Mouse (Mus musculus): ENCODE results near the gene Vmn2r8. TPM values are rescaled to one million over a fixed set of nuclear protein-coding genes. Genes with fewer than 3 reads are reported as not detected.
"Not testable (repeated sequence)": the region's sequence is repeated elsewhere in the genome, so short reads cannot be mapped to it uniquely, and the experiment has no call there.

Gene Vmn2r8
- total RNA-seq (2012; rRNA removed) (not detected in 2 replicates), total RNA-seq (2014; rRNA removed) (not detected in 2 replicates), polyA plus RNA-seq (2012; ENCODE audit: insufficient read length, low read depth) (not detected in 2 replicates)

DNA sequence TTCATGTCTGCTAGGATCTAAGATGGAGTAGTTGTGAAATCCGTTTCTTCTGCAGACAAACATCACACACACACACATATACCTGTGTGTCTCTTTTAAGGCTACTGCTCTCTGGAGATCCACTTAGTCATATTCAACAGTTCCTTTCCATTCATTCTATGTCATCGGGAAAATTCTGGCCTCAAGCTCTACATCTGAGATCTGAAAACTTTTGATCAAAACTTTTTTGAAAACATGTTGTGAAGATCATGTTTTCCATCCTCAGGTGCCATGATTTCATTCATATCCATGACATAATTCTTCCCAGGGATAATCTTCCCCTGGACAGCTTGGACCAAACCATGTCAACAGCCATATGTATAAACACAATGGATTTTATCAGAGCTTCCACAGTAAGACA lies at the start of gene Vmn2r8:
Gene Vmn2r8, minus strand, starts transcription at position 101 of the 400 bp plus-strand sequence.
- H3K27ac ChIP-seq (ENCODE audit: insufficient read depth, low read depth): not testable (repeated sequence)

DNA sequence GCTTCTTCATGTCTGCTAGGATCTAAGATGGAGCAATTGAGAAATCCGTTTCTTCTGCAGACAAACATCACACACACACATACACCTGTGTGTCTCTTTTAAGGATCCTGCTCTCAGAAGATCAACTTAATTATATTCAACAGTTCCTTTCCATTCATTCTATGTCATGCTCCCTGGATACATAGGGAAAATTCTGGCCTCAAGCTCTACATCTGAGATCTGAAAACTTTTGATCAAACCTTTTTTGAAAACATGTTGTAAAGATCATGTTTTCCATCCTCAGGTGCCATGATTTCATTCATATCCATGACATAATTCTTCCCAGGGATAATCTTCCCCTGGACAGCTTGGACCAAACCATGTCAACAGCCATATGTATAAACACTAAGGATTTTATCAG lies 43.9 kb upstream of the Vmn2r8 start, which contains the start of gene Vmn2r9:
Gene Vmn2r9, minus strand, starts transcription at position 101 of the 400 bp plus-strand sequence.
- H3K4me2 ChIP-seq (ENCODE audit: insufficient read depth, low read depth, poor library complexity, severe bottlenecking); H3K4me3 ChIP-seq (replicated peaks in 1 of 3; ENCODE audit: low read depth in 2 of 3, low read length in 2 of 3, poor library complexity in 1 of 3); dilution Hi-C loops (cut with MboI; ENCODE audit: extremely low pct_ligation_motif_present, extremely low pct_unique_long_range_greater_than_20kb, low sequenced_read_pairs); H3K9me3 ChIP-seq (replicated peaks; ENCODE audit: low read length); H3K27ac ChIP-seq (ENCODE audit: insufficient read depth, low read depth); in situ Hi-C loops (cut with MboI; ENCODE audit: low pct_ligation_motif_present, low pct_unique_long_range_greater_than_20kb, low sequenced_read_pairs); H3K36me3 ChIP-seq (replicated peaks in 1 of 2; ENCODE audit: control insufficient read depth in 1 of 2, insufficient read depth in 1 of 2, low read length in 1 of 2); DNase-seq (ENCODE audit: extremely low read depth); H3K4me1 ChIP-seq (ENCODE audit: control insufficient read depth in 1 of 2, insufficient read depth in 2 of 2); H3K9ac ChIP-seq (ENCODE audit: insufficient read depth, low read depth); H3K79me2 ChIP-seq (replicated peaks; ENCODE audit: control insufficient read depth, extremely low read depth, insufficient read depth, poor library complexity, severe bottlenecking): not testable (repeated sequence)
- H3K27me3 ChIP-seq (replicated peaks): peaks cover 25% of the 10 kb centered on the region

More for the DNA sequence above, at the start of gene Vmn2r8:
- H3K4me3 ChIP-seq (replicated peaks in 1 of 3; ENCODE audit: low read depth in 2 of 3, low read length in 2 of 3, poor library complexity in 1 of 3); H3K9ac ChIP-seq (ENCODE audit: insufficient read depth, low read depth); H3K9me3 ChIP-seq (replicated peaks; ENCODE audit: low read length); in situ Hi-C loops (cut with MboI; ENCODE audit: low pct_ligation_motif_present, low pct_unique_long_range_greater_than_20kb, low sequenced_read_pairs); H3K27me3 ChIP-seq (replicated peaks); dilution Hi-C loops (cut with MboI; ENCODE audit: extremely low pct_ligation_motif_present, extremely low pct_unique_long_range_greater_than_20kb, low sequenced_read_pairs); H3K4me2 ChIP-seq (ENCODE audit: insufficient read depth, low read depth, poor library complexity, severe bottlenecking); H3K79me2 ChIP-seq (replicated peaks; ENCODE audit: control insufficient read depth, extremely low read depth, insufficient read depth, poor library complexity, severe bottlenecking); H3K36me3 ChIP-seq (replicated peaks in 1 of 2; ENCODE audit: control insufficient read depth in 1 of 2, insufficient read depth in 1 of 2, low read length in 1 of 2); DNase-seq (ENCODE audit: extremely low read depth); H3K4me1 ChIP-seq (ENCODE audit: control insufficient read depth in 1 of 2, insufficient read depth in 2 of 2): not testable (repeated sequence)

DNA sequence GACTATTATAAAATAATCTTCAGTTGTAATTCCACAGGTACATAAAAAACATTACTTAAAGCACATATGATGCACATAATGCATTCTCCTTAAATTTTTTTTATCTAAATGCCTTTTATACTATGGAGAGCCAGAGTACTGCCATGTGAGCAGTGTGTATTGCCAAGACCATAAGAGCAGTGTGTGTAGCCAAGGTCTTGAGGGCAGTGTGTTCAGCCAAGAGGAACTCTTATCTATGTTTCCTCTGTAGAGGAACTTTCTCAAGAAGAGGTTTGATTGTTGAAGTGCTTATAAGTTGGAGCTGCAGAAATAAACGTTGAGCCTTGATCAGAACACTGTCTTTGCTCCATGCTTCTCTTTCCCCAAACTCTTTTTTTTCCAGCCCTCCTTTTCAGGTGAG lies 40.8 kb upstream of the Vmn2r8 start:
- Histone ChIP-seq H3K4me2 (ENCODE audit: insufficient read depth, low read depth, poor library complexity, severe bottlenecking) (peak overlapping the region; percentile 34; the same call in 1 of the 2 replicates), H3K36me3 (replicated peaks in 1 of 2; ENCODE audit: control insufficient read depth in 1 of 2, insufficient read depth in 1 of 2, low read length in 1 of 2) (no peaks in the 10 kb centered on the region), H3K79me2 (replicated peaks; ENCODE audit: control insufficient read depth, extremely low read depth, insufficient read depth, poor library complexity, severe bottlenecking) (no peaks in the 10 kb centered on the region), H3K27ac (ENCODE audit: insufficient read depth, low read depth) (no peak overlapping the region), H3K27me3 (replicated peaks) (peaks cover 13% of the 10 kb centered on the region), H3K4me1 (ENCODE audit: control insufficient read depth in 1 of 2, insufficient read depth in 2 of 2) (no peaks in the 10 kb centered on the region), H3K9ac (ENCODE audit: insufficient read depth, low read depth) (no peak overlapping the region), H3K9me3 (replicated peaks; ENCODE audit: low read length) (no peaks in the 10 kb centered on the region), H3K4me3 (replicated peaks in 1 of 3; ENCODE audit: low read depth in 2 of 3, low read length in 2 of 3, poor library complexity in 1 of 3) (no peak overlapping the region)
- in situ Hi-C loops (cut with MboI; ENCODE audit: low pct_ligation_motif_present, low pct_unique_long_range_greater_than_20kb, low sequenced_read_pairs): no loop called here
- dilution Hi-C loops (cut with MboI; ENCODE audit: extremely low pct_ligation_motif_present, extremely low pct_unique_long_range_greater_than_20kb, low sequenced_read_pairs): no loop called here
- DNase-seq (ENCODE audit: extremely low read depth): no peak
- TF ChIP-seq EP300 (IDR thresholded peaks at IDR 0.05; ENCODE audit: low read length): no peak
- TF ChIP-seq ZKSCAN1 (IDR thresholded peaks at IDR 0.05; ENCODE audit: borderline replicate concordance, low read depth, low read length): no peak
- no peak for TF ChIP-seq NRF1 (IDR thresholded peaks at IDR 0.05; ENCODE audit: low read depth, low read length)
- no peak for TF ChIP-seq RCOR1 (conservative IDR thresholded peaks at IDR 0.05; ENCODE audit: low read depth, low read length)
- no peak for TF ChIP-seq ZNF384 (IDR thresholded peaks at IDR 0.05; ENCODE audit: low read depth, low read length)
- no peak for TF ChIP-seq PAX5 (IDR thresholded peaks at IDR 0.05; ENCODE audit: low read length)
- no peak for TF ChIP-seq TBP (conservative IDR thresholded peaks at IDR 0.05; ENCODE audit: low read depth, low read length)
- TF ChIP-seq USF2 (conservative IDR thresholded peaks at IDR 0.05; ENCODE audit: low read depth, low read length): no peak
- TF ChIP-seq MXI1 (IDR thresholded peaks at IDR 0.05; ENCODE audit: low read depth, low read length): no peak
- no peak for TF ChIP-seq MEF2A (IDR thresholded peaks at IDR 0.05; ENCODE audit: borderline replicate concordance, low read depth, low read length)
- no peak for TF ChIP-seq KAT2A (IDR thresholded peaks at IDR 0.05; ENCODE audit: insufficient replicate concordance, low read length)
- TF ChIP-seq IRF4 (IDR thresholded peaks at IDR 0.05; ENCODE audit: low read depth, low read length): no peak
- TF ChIP-seq RAD21 (IDR thresholded peaks at IDR 0.05; ENCODE audit: low read depth, low read length): no peak
- TF ChIP-seq JUND (conservative IDR thresholded peaks at IDR 0.05; ENCODE audit: low read depth, low read length): no peak
- no peak for TF ChIP-seq MYC (IDR thresholded peaks at IDR 0.05; ENCODE audit: low read depth, low read length)
- TF ChIP-seq GABPA (IDR thresholded peaks at IDR 0.05; ENCODE audit: insufficient replicate concordance, low read depth, low read length): no peak
- no peak for TF ChIP-seq CHD1 (IDR thresholded peaks at IDR 0.05; ENCODE audit: low read depth, low read length)
- TF ChIP-seq NELFE (IDR thresholded peaks at IDR 0.05; ENCODE audit: low read depth, low read length): no peak
- no peak for TF ChIP-seq ELF1 (IDR thresholded peaks at IDR 0.05; ENCODE audit: low read depth, low read length)
- TF ChIP-seq SIN3A (IDR thresholded peaks at IDR 0.05; ENCODE audit: low read length): no peak

Measured in CH12.LX (cell line).